Mouse (Mus musculus) cerebellum, postnatal 36 days (tissue): ENCODE results near the gene Tube1.
A peak's percentile ranks its signal among the peaks of the same experiment; 100 is the strongest.
"Not testable (repeated sequence)": the region's sequence is repeated elsewhere in the genome, so short reads cannot be mapped to it uniquely, and the experiment has no call there.

Experiments
- DNase-seq, 2 experiments: peaks; one replicate each; pipeline ENCODE4 v3.0.0; 2021 to 2022; ENCODE audit warnings: mixed read lengths in 2 of 2

Gene Tube1

DNA sequence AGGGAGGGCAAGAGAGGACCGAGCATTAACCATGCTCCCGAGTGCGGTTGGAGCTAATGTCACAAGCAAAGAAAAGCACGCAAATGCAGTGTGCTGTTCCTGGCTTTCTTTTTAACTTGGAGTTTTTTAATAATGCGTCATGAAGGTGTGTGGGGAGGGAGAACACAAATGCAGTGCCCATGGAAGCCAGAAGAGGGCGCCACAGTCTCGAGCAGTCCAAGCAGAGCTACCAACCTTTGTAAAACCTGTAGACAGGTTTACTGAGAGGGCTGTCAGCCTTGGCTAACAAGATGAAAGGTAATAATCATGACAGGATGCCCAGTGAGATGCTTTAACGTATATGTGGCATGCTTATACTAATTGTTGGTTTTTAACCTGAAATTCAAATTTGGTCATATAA is 36.4 kb downstream of the Tube1 start:
- DNase-seq, result peak; percentile 83 to 86

DNA sequence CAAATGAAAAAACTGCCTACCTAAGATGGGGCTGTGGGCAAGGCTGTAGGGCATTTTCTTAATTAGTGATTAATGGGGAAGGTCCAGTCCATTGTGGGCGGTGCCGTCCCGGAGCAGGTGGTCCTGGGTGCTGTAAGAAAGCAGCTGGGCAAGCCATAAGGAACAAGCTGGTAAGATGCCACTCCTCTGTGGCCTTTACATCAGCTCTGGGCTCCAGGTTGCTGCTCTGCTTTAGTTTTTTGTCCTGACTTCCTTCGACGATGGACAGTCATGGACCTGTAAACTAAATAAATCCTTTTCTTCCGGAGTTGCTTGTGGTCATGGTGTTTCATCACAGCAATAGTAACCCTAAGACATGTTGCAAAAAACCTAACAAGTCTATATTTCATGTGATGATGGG is 36.9 kb downstream of the Tube1 start:
- peak in 1 of 2 experiments; percentile 12 for DNase-seq

GRCm38 (mm10) chr10:39171134-39171533 is 37.4 kb downstream of the Tube1 start:
- DNase-seq, result peak; percentile 94 to 96

DNA sequence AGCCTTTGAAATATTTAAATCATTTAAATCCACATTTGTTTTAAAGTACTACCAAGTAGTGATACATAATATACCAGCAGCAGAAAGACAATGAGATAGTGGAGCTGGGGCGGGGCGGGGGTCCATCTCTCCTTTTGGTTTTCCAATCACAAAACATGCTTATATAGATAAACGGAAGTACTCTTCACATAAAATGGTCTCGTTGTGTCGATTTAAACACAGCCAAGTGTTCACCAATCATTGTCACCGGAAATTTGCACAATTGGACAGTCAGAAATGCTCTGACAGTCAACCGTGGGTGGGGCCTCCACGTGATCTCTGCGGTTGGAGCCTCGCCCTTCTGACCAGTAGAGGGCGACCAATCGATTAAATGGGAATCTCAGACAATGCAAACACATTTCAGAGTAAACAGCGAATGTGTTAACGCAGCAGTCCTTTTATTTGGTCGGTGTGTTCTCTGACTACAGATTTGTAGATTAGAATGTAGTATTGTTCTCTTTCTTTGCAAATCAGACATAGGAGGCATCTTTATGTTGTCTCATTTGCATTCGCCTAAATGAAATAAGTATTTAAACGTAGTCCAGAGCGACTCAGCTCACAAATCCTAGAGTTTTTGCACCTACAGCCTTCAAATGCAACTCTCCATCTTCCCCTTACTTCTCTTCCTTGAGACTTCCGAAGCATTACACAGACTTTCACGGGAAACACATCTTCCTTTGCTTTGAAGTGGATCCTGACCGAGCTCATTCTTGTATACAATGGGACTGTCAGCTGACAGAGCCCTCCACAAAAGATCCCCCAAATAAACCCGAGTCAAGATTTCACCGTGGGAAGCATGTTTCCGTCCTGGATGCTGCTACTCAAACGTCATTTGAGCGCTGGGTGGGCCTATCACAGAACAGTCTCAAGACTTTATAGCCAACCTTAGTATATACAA is 38.1 kb downstream of the Tube1 start:
- peak; percentile 92 for DNase-seq

DNA sequence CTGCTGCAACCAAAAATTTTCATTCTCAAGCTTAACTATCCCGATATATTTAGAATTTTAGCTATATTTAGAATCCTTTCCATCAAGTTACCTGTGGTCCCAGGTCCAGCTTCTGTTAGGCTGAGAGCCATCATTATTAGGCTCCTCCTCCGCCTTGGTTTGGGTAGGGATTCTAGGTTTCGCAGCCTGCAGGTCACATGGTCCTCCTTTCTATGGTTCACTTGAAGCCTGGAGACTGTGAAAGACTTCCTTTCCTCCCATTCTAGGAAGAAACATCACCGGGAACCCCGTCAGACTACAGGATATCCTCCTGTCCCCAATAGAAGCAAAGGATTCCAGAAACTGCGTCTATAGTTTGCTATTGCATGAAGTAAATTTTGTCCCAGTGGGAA is 38.8 kb downstream of the Tube1 start:
- DNase-seq, result no peak

DNA sequence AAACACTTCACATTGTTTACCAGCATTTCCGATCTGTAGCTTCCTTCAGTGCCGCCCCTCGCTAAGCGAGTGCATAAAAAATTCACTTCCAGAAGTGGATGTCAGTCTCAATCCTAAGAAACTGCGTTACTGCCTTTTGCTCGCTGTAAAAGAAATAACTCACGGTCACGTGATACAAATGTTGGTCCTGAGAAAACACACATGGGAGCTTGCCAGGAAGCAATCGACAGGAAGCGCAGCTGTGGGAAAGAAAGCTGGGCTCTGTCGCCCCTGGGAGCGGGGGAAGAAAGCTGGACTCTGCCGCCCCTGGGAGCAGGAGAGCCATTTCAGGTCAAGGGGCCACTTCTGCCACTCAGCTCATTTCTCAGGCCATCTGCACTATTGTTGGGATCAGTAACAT is 39.3 kb downstream of the Tube1 start:
- no peak for DNase-seq

DNA sequence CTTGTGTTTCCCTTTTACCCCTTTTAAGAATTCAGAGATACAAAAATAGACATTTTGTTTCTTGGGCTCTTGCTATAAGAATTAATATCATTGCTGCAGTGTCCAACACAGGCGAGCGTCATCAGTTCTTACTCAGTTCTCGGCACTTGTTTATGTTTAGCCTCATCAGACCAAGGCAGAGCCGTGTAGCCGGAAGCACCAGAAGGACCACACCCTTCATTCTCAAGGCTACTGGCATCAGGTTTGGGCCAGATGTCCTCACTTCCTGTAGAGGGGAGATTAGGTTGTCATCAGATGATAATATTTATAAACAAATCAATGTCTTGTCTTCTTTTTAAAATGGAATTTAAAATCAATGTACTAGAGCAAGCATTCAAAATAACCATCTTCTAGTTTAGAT is 43.2 kb downstream of the Tube1 start:
- DNase-seq, result no peak

DNA sequence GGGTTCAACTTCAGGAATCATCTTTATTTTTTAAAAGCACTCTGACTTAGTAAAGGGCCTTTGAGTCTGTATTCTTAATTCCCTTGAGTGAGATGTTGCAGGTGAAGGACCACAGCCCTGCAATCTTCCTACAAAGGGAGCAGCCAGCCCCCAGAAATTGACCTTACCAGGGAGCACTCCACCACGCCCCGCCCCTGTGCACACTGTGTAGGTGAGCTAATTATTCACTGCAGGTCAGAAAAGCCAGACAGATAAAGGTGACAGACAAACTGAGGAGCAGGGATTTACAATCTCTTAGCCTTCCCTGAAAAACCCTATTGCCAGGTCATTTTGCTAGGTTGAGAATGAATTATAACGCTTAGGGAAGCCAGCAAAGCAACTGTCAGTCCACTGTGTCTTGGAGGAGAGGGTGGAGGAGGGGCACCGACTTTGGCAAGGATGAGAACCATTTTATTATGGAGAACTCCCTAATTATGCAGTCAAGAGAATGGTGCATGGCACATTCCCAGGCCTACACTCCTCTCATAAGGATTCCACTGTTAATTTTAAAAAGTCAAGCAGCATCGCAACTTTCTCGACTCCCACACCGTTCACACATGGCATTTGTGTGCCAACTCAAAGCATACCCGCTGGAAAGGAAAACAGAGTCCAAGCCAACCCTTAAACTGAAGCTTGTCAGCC is 51.2 kb downstream of the Tube1 start:
- no peak for DNase-seq

GRCm38 (mm10) chr10:39185545-39185906 is 51.8 kb downstream of the Tube1 start:
- DNase-seq, result no peak

DNA sequence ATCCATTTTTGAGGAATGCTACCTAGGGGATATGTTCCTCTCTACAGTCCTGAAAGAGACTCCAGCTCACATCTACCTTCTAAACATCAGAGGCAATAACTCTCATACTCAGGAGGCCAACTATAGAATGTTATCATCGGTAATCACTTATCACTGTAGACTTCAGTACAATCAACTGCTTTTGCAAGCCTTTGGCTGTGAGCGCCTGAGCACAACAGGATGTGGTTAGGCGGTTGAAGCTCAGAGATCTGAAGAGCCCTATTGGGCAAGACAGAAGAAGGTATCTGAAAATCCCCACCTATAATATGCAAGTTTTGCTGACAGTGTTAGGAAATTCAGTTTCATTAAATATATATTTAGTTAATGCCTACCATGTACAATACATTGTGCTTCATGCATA is 58.9 kb downstream of the Tube1 start:
- no peak for DNase-seq

DNA sequence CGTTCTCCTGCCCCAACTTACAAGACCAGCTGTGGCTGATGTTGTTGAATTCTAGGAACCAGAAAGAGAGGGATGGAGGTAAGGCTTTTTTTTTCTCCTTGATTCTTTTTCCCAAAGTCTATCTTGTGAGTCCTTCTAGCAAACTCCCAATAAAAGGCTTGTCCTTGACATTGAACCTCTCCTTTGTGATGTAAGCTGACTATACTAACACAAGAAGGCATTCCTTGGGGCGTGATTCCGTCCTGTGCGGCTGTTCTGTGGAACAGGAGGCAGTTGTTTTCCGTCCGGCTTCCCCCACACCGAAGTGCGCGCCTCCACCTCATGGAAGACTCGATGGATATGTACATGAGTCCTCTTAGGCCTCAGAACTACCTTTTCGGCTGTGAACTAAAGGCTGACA is 64.4 kb downstream of the Tube1 start:
- DNase-seq, result not testable (repeated sequence)
